Comparison of ENCODE assay signal across 30 mouse cellular contexts in the genomic region with DNA sequence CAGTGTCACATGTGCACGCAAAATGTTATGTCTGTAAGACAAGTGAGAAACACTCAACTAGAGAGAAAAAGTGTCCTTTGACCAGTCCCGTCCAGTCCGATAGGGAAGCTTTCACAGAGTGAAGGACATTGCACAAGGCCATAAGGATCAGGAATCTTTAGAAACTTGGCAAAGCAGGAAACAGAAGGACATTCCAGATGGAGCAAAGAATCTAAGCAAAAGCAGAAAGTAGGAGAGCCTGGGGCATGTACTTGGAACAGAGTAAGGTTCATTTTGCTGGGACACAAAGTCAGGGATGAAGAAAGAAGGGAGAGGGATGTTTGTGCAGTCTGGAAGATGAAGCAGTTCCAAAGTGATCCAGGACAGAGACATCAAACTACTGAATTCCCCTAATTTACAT. TPM values are rescaled to one million over a fixed set of nuclear protein-coding genes. Genes with fewer than 3 reads are reported as not detected.
"Had no signal": no experiment of that assay in that cellular context is flagged by ENCODE, and none has a peak within 500 bp of the region (broad histone marks: within the 10 kb centered on the region; RNA-seq: fewer than 3 reads in every experiment).

No protein-coding gene starts in this region.

- H3K9me3 ChIP-seq: kidney, embryonic 15.5 days; limb, embryonic 12.5 days; limb, embryonic 15.5 days; lung, embryonic 15.5 days; megakaryocyte, embryonic 14.5 days; midbrain, embryonic 10.5 days; midbrain, embryonic 13.5 days had no signal

- H3K9ac ChIP-seq: kidney, embryonic 15.5 days; limb, embryonic 12.5 days; limb, embryonic 15.5 days; liver, embryonic 14.5 days; liver, postnatal 0 days; lung, embryonic 15.5 days; midbrain, embryonic 13.5 days had no signal

- H3K27me3 ChIP-seq: kidney, embryonic 15.5 days; limb, embryonic 12.5 days; limb, embryonic 15.5 days; lung, embryonic 15.5 days had no signal

- H3K4me2 ChIP-seq: kidney, embryonic 15.5 days; limb, embryonic 12.5 days; limb, embryonic 15.5 days; liver, embryonic 11.5 days; lung, embryonic 15.5 days; midbrain, embryonic 13.5 days had no signal

- ATAC-seq: liver, postnatal 0 days; midbrain, embryonic 13.5 days had no signal

- H3K36me3 ChIP-seq: kidney, embryonic 15.5 days; limb, embryonic 12.5 days; limb, embryonic 15.5 days; lung, embryonic 15.5 days; midbrain, embryonic 10.5 days; midbrain, embryonic 13.5 days had no signal

- H3K4me3 ChIP-seq: kidney, embryonic 15.5 days; left cerebral cortex, adult 2 months; limb, embryonic 12.5 days; limb, embryonic 15.5 days; lung, embryonic 15.5 days; megakaryocyte, embryonic 14.5 days; midbrain, embryonic 10.5 days; midbrain, embryonic 13.5 days had no signal

- DNase-seq: kidney, adult 8-10 months; kidney, postnatal 10 days; kidney, postnatal 36 days; layer of hippocampus, postnatal 36 days; left cerebral cortex, postnatal 4 days; liver, postnatal 0 days; lung, postnatal 36 days; thymus, adult 18-20 months; thymus, postnatal 36 days had no signal

- H3K27ac ChIP-seq: kidney, embryonic 15.5 days; left cerebral cortex, adult 2 months; limb, embryonic 12.5 days; limb, embryonic 15.5 days; liver, embryonic 14.5 days; lung, embryonic 15.5 days; midbrain, embryonic 10.5 days; midbrain, embryonic 13.5 days had no signal

- H3K4me1 ChIP-seq: limb, embryonic 15.5 days; lung, embryonic 15.5 days; megakaryocyte, embryonic 14.5 days; midbrain, embryonic 13.5 days had no signal

RNA-seq across cellular contexts. Expression of a gene that starts 21.0 kb away (rescaled TPM):
- total RNA-seq: layer of hippocampus, adult 8-10 months; layer of hippocampus, postnatal 10 days; layer of hippocampus, postnatal 36 days; left cerebral cortex, adult 2 months; left cerebral cortex, postnatal 10 days; left cerebral cortex, postnatal 4 days; midbrain, postnatal 0 days had no signal
- polyA plus RNA-seq: kidney, embryonic 15.5 days; limb, embryonic 12.5 days; limb, embryonic 15.5 days; liver, embryonic 11.5 days; liver, embryonic 14.5 days; liver, postnatal 0 days; lung, embryonic 15.5 days; midbrain, embryonic 10.5 days; midbrain, embryonic 13.5 days; midbrain, postnatal 0 days; neural tube, embryonic 11.5 days; neural tube, embryonic 14.5 days; small intestine, adult 2 months; spleen, adult 2 months; stomach, embryonic 16.5 days; testis, adult 2 months; urinary bladder, adult 2 months had no signal
